Mouse (Mus musculus) olfactory bulb, adult 2 months (tissue): ENCODE results near the gene Cib1.

Source experiments
- CTCF ChIP-seq: fragments of 200-500 bp; IDR thresholded peaks from 2 replicates; pipeline ENCODE4 v1.5.1; 2012; ENCODE audit warnings: low read depth, mild to moderate bottlenecking, low read length, moderate library complexity; ENCODE audit not compliant: insufficient read depth
- POLR2A ChIP-seq: fragments of 200-500 bp; IDR thresholded peaks from 2 replicates; pipeline ENCODE4 v1.6.1; 2012; ENCODE audit warnings: mild to moderate bottlenecking, low read depth, low read length, moderate library complexity; ENCODE audit not compliant: insufficient read depth

GRCm38 (mm10) chr7:80202961-80203360 lies 29.7 kb downstream of the Cib1 start:
- TF ChIP-seq CTCF (no peak), POLR2A (no peak)
